Mouse (Mus musculus): ENCODE data around the gene Ifitm10. TPM values are rescaled to one million over a fixed set of nuclear protein-coding genes. Genes with fewer than 3 reads are reported as not detected.

Ifitm10 gene
- 22.3 and 31.2 TPM in 2 replicates for polyA plus RNA-seq (2012; rRNA removed)

DNA sequence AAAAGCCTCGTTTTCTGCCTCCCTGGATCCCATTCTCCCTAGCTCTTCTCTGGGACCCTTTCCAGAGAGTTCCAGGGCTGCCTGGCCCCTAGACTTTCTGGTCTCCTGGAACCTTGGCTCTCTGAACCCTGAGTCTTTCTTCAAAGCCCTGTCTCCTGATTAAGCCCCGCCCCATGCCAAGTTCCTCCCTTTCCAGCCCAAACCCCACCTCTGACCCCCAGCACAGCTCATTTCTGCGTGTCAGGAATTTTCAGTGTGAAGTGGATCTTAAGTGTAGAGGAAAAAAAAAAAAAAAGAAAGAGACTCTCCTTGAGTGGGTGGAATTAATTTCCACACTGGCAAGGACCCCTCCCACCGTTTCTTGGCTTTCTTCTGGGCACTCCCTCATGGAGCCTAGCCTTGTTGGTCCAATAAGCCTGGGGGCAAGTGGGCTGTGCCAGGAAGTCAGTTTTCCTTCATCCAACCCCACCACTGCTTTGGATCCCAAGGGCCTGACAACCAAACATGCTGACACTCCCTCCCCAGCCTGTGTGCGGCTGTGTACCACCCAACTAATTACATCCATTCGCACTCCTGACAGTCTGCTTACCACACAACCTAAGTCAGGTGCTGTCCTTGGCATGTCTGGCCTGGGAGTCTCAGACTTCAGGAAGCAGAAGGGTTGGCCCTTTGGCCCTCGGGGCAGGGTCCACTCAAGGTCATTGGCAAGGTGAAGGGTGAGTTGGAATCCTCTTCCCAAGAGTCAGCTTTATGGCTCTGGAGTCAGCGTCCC lies at the start of gene Ifitm10:
Ifitm10 (minus strand) TSS at position 113 of the 772 bp plus-strand sequence.

DNA sequence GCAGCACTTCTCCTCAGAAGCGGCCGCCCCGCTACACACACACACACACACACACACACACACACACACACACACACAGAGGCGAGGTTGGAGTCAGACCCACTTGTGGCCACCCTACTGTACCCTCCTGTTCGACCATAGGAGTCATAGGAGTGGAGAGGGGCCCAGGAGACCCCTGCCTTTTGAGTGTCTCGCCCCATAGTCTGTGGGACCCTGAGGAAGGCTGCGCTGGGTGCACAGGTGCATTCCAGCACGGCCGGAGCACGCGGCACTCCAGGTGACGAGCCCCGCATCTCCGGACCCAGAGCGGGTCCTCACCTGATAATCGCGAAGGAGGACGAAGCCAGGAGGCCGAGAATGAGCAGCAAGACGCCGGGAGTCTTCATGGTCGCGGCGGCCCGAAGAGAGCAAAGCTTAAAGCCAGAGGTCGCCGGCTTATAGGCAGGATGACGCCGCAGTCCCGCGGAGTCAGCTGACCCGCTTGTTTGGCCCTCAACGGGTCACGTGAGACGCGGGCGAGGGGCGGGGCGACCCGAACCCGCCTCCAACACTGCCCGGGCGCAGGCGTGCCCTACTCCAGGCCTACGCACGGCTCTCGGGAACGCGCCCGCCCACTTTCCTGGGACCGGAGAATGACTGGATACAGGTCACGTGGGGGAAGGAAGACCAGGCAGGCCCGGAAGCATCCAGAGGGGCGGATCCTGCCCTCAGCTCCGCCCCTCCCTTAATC lies 14.0 kb upstream of the Ifitm10 start, which contains the start of gene Ctsd:
Ctsd (minus strand) TSS at position 620 of the 730 bp plus-strand sequence.

DNA sequence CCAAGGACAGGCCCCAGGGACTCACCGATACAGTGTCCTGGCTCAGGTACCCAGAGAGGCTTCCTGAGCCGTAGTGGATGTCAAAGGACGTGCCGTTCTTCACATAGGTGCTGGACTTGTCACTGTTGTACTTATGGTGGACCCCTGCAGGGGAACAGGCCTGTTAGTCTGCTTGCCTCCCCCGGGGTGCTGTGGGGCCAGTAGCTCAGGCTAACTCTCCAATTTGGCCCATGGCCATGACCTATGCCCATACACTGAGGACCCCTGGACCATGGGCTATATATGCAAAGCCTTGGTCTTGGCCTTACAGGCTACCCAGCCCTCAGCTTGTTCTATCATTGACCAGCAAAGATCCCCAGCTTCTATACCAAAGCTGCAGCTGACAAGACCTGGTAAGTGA lies 9.0 kb upstream of the Ifitm10 start, which contains the start of gene Gm49369:
Gm49369 (minus strand) TSS at position 101 of the 400 bp plus-strand sequence.

DNA sequence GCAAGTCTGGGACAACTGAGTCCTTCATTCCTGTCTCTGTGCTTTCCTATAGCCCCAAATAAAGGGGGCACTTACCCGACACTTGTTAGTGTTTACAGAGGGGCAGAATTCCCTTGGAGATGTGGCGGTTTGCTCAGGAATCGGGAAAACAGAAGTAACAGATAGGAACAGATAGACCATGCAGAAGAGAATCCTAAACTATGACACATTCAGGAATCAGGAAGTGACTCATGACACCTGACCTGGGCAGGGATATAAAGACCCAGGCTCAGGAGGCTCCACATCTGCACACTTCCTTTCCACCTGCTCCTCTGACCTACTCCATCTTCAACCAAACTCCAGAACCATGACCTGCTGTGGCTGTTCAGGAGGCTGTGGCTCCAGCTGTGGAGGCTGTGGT lies 70.3 kb downstream of the Ifitm10 start, which contains the start of gene Krtap5-4:
Krtap5-4 (plus strand) TSS at position 301 of the 400 bp plus-strand sequence.

DNA sequence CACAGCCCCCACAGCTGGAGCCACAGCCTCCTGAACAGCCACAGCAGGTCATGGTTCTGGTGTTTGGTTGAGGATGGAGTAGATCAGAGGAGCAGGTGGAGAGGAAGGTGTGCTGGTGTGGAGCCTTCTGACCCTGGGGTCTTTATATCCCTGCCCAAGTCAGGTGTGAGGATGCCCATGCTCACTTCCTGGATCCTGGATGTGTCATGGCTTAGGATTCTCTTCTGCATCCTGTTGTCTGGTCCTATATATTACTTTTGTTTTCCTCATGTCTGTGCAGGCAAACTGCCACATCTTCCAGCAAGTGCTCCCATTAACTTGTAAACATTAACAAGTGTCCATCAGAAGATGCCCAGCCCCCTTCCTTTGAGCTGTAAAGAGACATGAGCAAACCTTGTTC lies 76.5 kb downstream of the Ifitm10 start, which contains the start of gene Krtap5-1:
Krtap5-1 (minus strand) TSS at position 101 of the 400 bp plus-strand sequence.

Other genes with a start within 250 kb of the Ifitm10 start
- not detected in 2 replicates for gene Gm39115, start 237.7 kb downstream of the Ifitm10 start, polyA plus RNA-seq (2012; rRNA removed)
- not detected in 2 replicates for gene Gm45337, start 229.1 kb downstream of the Ifitm10 start, polyA plus RNA-seq (2012; rRNA removed)
- not detected in 2 replicates for gene Gm29735, start 216.6 kb downstream of the Ifitm10 start, polyA plus RNA-seq (2012; rRNA removed)
- gene Gm4553, start 208.0 kb downstream of the Ifitm10 start, polyA plus RNA-seq (2012; rRNA removed) = not detected in 2 replicates
- gene Krtap5-2, start 197.7 kb downstream of the Ifitm10 start, polyA plus RNA-seq (2012; rRNA removed) = not detected in 2 replicates
- gene Gm10153, start 183.4 kb downstream of the Ifitm10 start, polyA plus RNA-seq (2012; rRNA removed) = not detected in 2 replicates
- not detected in 2 replicates for gene Krtap5-3, start 172.4 kb downstream of the Ifitm10 start, polyA plus RNA-seq (2012; rRNA removed)
- gene Gm7579, start 161.9 kb downstream of the Ifitm10 start, polyA plus RNA-seq (2012; rRNA removed) = not detected in 2 replicates
- gene Krtap5-5, start 143.8 kb downstream of the Ifitm10 start, polyA plus RNA-seq (2012; rRNA removed) = not detected in 2 replicates
- gene Gm40460, start 132.7 kb downstream of the Ifitm10 start, polyA plus RNA-seq (2012; rRNA removed) = not detected in 2 replicates
- gene Gm2431, start 115.4 kb downstream of the Ifitm10 start, polyA plus RNA-seq (2012; rRNA removed) = not detected in 2 replicates
- gene Gm4559, start 99.4 kb downstream of the Ifitm10 start, polyA plus RNA-seq (2012; rRNA removed) = not detected in 2 replicates
- not detected in 2 replicates for gene Krtap5-1, start 76.6 kb downstream of the Ifitm10 start, polyA plus RNA-seq (2012; rRNA removed)
- not detected in 2 replicates for gene Krtap5-4, start 70.2 kb downstream of the Ifitm10 start, polyA plus RNA-seq (2012; rRNA removed)
- gene Gm49369, start 8.9 kb upstream of the Ifitm10 start, polyA plus RNA-seq (2012; rRNA removed) = not detected in 2 replicates
- 387 and 475 TPM in 2 replicates for gene Ctsd, start 14.3 kb upstream of the Ifitm10 start, polyA plus RNA-seq (2012; rRNA removed)
- 608 and 659 TPM in 2 replicates for gene Syt8, start 61.1 kb upstream of the Ifitm10 start, polyA plus RNA-seq (2012; rRNA removed)
- gene Tnni2, start 68.1 kb upstream of the Ifitm10 start, polyA plus RNA-seq (2012; rRNA removed) = 22.6 and 28.4 TPM in 2 replicates
- gene Lsp1, start 87.1 kb upstream of the Ifitm10 start, polyA plus RNA-seq (2012; rRNA removed) = 48.6 and 56.0 TPM in 2 replicates
- gene Tnnt3, start 125.1 kb upstream of the Ifitm10 start, polyA plus RNA-seq (2012; rRNA removed) = 10.3 and 17.4 TPM in 2 replicates
- 2.2 and 3.9 TPM in 2 replicates for gene Mrpl23, start 158.9 kb upstream of the Ifitm10 start, polyA plus RNA-seq (2012; rRNA removed)